Mouse (Mus musculus) stomach, postnatal 0 days (tissue): ENCODE data around the gene Ift140.

Experiments
- CTCF ChIP-seq: IDR thresholded peaks from 2 replicates; pipeline ENCODE4 v1.5.1; 2016; ENCODE audit warnings: antibody characterized with exemption, low read depth, mild to moderate bottlenecking, moderate library complexity
- EP300 ChIP-seq: optimal IDR thresholded peaks from 2 replicates; pipeline ENCODE3; 2016; ENCODE audit warnings: antibody characterized with exemption

- TF ChIP-seq EP300 = no peak
- peak; percentile 65 for TF ChIP-seq CTCF
Measured at GRCm38 (mm10) chr17:25139960-25140359, 124.1 kb downstream of the Ift140 start.
